Mouse (Mus musculus): Measurements from ENCODE around the gene Srcin1. TPM values are rescaled to one million over a fixed set of nuclear protein-coding genes. Genes with fewer than 3 reads are reported as not detected.

Srcin1 gene
- polyA plus RNA-seq, 1 experiment, result not detected

GRCm38 (mm10) chr11:97543181-97543733, 32.7 kb downstream of the Srcin1 start:
- Histone ChIP-seq H3K4me3 (no peak overlapping the region), H3K79me2 (ENCODE audit: control insufficient read depth, insufficient read depth) (no peaks in the 10 kb centered on the region), H3K4me2 (ENCODE audit: low read depth) (no peak overlapping the region), H3K36me3 (ENCODE audit: control insufficient read depth, insufficient read depth) (no peaks in the 10 kb centered on the region), H3ac (ENCODE audit: control insufficient read depth, insufficient read length) (no peak overlapping the region), H3K27me3 (ENCODE audit: control insufficient read depth, insufficient read depth, insufficient read length) (peaks cover 87% of the 10 kb centered on the region)
- TF ChIP-seq TCF12 (IDR thresholded peaks at IDR 0.05; ENCODE audit: insufficient read depth, poor library complexity, severe bottlenecking) (no peak), USF1 (IDR thresholded peaks at IDR 0.05; ENCODE audit: low read depth) (no peak), TCF3 (IDR thresholded peaks at IDR 0.05; ENCODE audit: insufficient read length, low read depth) (no peak), POLR2A (IDR thresholded peaks at IDR 0.05; ENCODE audit: insufficient read length, low read depth) (no peak), MYOD1 (IDR thresholded peaks at IDR 0.05; ENCODE audit: control insufficient read depth in 1 of 3, insufficient read length in 2 of 3, low read depth in 2 of 3) (no peak), REST (IDR thresholded peaks at IDR 0.05; ENCODE audit: insufficient read depth, insufficient read length) (no peak), SRF (IDR thresholded peaks at IDR 0.05; ENCODE audit: control insufficient read depth, insufficient read length, low read depth) (no peak), E2F4 (IDR thresholded peaks at IDR 0.05; ENCODE audit: insufficient read depth) (no peak), MYOG (IDR thresholded peaks at IDR 0.05; ENCODE audit: control insufficient read depth in 1 of 3, insufficient read depth in 1 of 3, insufficient read length in 2 of 3, low read depth in 2 of 3) (no peak), POLR2AphosphoS2 (IDR thresholded peaks at IDR 0.05; ENCODE audit: insufficient read length, low read depth) (no peak), MAX (IDR thresholded peaks at IDR 0.05; ENCODE audit: low read depth) (no peak), CEBPB (IDR thresholded peaks at IDR 0.05; ENCODE audit: insufficient read depth, poor library complexity, severe bottlenecking) (no peak)

- Histone ChIP-seq H3K4me2 (ENCODE audit: low read depth) (no peak overlapping the region), H3K36me3 (ENCODE audit: control insufficient read depth, insufficient read depth) (no peaks in the 10 kb centered on the region), H3K4me3 (no peak overlapping the region), H3K79me2 (ENCODE audit: control insufficient read depth, insufficient read depth) (no peaks in the 10 kb centered on the region), H3K27me3 (ENCODE audit: control insufficient read depth, insufficient read depth, insufficient read length) (peaks cover 85% of the 10 kb centered on the region), H3ac (ENCODE audit: control insufficient read depth, insufficient read length) (no peak overlapping the region)
- TF ChIP-seq SRF (IDR thresholded peaks at IDR 0.05; ENCODE audit: control insufficient read depth, insufficient read length, low read depth), result no peak
- TF ChIP-seq USF1 (IDR thresholded peaks at IDR 0.05; ENCODE audit: low read depth), result no peak
- no peak for TF ChIP-seq TCF12 (IDR thresholded peaks at IDR 0.05; ENCODE audit: insufficient read depth, poor library complexity, severe bottlenecking)
- no peak for TF ChIP-seq CEBPB (IDR thresholded peaks at IDR 0.05; ENCODE audit: insufficient read depth, poor library complexity, severe bottlenecking)
- TF ChIP-seq MYOG (IDR thresholded peaks at IDR 0.05; ENCODE audit: control insufficient read depth in 1 of 3, insufficient read depth in 1 of 3, insufficient read length in 2 of 3, low read depth in 2 of 3), result no peak
- no peak for TF ChIP-seq POLR2AphosphoS2 (IDR thresholded peaks at IDR 0.05; ENCODE audit: insufficient read length, low read depth)
- no peak for TF ChIP-seq E2F4 (IDR thresholded peaks at IDR 0.05; ENCODE audit: insufficient read depth)
- no peak for TF ChIP-seq TCF3 (IDR thresholded peaks at IDR 0.05; ENCODE audit: insufficient read length, low read depth)
- TF ChIP-seq POLR2A (IDR thresholded peaks at IDR 0.05; ENCODE audit: insufficient read length, low read depth), result no peak
- TF ChIP-seq MYOD1 (IDR thresholded peaks at IDR 0.05; ENCODE audit: control insufficient read depth in 1 of 3, insufficient read length in 2 of 3, low read depth in 2 of 3), result no peak
- no peak for TF ChIP-seq MAX (IDR thresholded peaks at IDR 0.05; ENCODE audit: low read depth)
- TF ChIP-seq REST (IDR thresholded peaks at IDR 0.05; ENCODE audit: insufficient read depth, insufficient read length), result no peak
Observed at GRCm38 (mm10) chr11:97542171-97543150, 33.5 kb downstream of the Srcin1 start.

GRCm38 (mm10) chr11:97540604-97541003, 35.4 kb downstream of the Srcin1 start:
- Histone ChIP-seq H3K36me3 (ENCODE audit: control insufficient read depth, insufficient read depth) (no peaks in the 10 kb centered on the region), H3ac (ENCODE audit: control insufficient read depth, insufficient read length) (no peak overlapping the region), H3K4me3 (no peak overlapping the region), H3K79me2 (ENCODE audit: control insufficient read depth, insufficient read depth) (no peaks in the 10 kb centered on the region), H3K4me2 (ENCODE audit: low read depth) (no peak overlapping the region), H3K27me3 (ENCODE audit: control insufficient read depth, insufficient read depth, insufficient read length) (peaks cover 85% of the 10 kb centered on the region)
- TF ChIP-seq MYOD1 (IDR thresholded peaks at IDR 0.05; ENCODE audit: control insufficient read depth in 1 of 3, insufficient read length in 2 of 3, low read depth in 2 of 3), result no peak
- no peak for TF ChIP-seq TCF3 (IDR thresholded peaks at IDR 0.05; ENCODE audit: insufficient read length, low read depth)
- no peak for TF ChIP-seq MYOG (IDR thresholded peaks at IDR 0.05; ENCODE audit: control insufficient read depth in 1 of 3, insufficient read depth in 1 of 3, insufficient read length in 2 of 3, low read depth in 2 of 3)
- no peak for TF ChIP-seq POLR2A (IDR thresholded peaks at IDR 0.05; ENCODE audit: insufficient read length, low read depth)
- no peak for TF ChIP-seq POLR2AphosphoS2 (IDR thresholded peaks at IDR 0.05; ENCODE audit: insufficient read length, low read depth)
- no peak for TF ChIP-seq SRF (IDR thresholded peaks at IDR 0.05; ENCODE audit: control insufficient read depth, insufficient read length, low read depth)

- TF ChIP-seq POLR2AphosphoS2 (IDR thresholded peaks at IDR 0.05; ENCODE audit: insufficient read length, low read depth) (no peak), TCF3 (IDR thresholded peaks at IDR 0.05; ENCODE audit: insufficient read length, low read depth) (no peak), CEBPB (IDR thresholded peaks at IDR 0.05; ENCODE audit: insufficient read depth, poor library complexity, severe bottlenecking) (no peak), USF1 (IDR thresholded peaks at IDR 0.05; ENCODE audit: low read depth) (no peak), E2F4 (IDR thresholded peaks at IDR 0.05; ENCODE audit: insufficient read depth) (no peak), MYOD1 (IDR thresholded peaks at IDR 0.05; ENCODE audit: control insufficient read depth in 1 of 3, insufficient read length in 2 of 3, low read depth in 2 of 3) (no peak)
- Histone ChIP-seq H3K36me3 (ENCODE audit: control insufficient read depth, insufficient read depth) (no peaks in the 10 kb centered on the region), H3ac (ENCODE audit: control insufficient read depth, insufficient read length) (no peak overlapping the region), H3K27me3 (ENCODE audit: control insufficient read depth, insufficient read depth, insufficient read length) (peaks cover 85% of the 10 kb centered on the region), H3K4me3 (no peak overlapping the region), H3K4me2 (ENCODE audit: low read depth) (no peak overlapping the region), H3K79me2 (ENCODE audit: control insufficient read depth, insufficient read depth) (no peaks in the 10 kb centered on the region)
Observed at GRCm38 (mm10) chr11:97540136-97540535, 35.9 kb downstream of the Srcin1 start.

Data from myocyte (in vitro differentiated cells).